Mouse (Mus musculus) mesoderm, embryonic 11.5 days (tissue): ENCODE measurements around the gene Pik3r1.

Experiments
- DNase-seq: peaks from one replicate; pipeline ENCODE4 v3.0.0-alpha.2; 2012; ENCODE audit warnings: low read depth, low spot score

Gene Pik3r1

DNA sequence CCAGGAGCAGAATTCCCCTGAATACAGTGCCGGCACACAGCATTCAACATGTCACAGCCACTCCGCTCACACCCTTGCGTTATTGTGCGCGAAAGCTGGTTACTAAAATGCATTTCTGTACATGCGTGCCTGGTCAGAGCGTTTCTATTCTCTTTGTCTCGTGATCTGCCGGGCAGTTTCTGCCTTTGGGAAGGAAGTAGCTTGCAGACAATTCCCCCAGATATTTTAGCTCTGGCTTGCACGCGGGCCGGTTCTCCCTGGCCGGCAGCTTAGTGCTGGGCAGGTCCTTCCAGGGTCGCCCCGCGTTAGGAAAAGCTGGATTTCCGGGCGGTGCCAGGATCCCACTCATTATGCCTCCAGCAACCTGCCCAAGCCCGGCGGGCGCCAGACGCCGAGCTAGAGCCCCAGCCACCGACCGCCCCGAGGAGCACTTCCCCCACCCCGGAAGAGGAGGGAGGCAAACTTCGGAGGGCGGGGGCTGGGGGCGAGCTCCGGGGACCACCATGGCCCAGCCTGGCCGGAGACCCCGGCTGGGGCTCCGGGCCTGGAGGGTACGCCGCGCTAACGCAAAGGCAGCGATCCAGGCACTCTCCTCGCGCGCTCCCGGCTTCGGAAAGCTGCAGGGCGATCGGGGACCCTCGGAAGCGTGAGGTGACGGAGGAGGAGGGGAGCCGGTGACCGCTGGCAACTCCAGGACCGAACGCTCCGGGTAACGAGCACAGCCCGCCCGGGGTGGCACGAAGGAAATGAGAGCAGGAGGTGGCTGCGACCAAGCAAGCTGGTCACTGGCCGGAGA is 806 bp downstream of the Pik3r1 start:
- DNase-seq, result peak; percentile 56

DNA sequence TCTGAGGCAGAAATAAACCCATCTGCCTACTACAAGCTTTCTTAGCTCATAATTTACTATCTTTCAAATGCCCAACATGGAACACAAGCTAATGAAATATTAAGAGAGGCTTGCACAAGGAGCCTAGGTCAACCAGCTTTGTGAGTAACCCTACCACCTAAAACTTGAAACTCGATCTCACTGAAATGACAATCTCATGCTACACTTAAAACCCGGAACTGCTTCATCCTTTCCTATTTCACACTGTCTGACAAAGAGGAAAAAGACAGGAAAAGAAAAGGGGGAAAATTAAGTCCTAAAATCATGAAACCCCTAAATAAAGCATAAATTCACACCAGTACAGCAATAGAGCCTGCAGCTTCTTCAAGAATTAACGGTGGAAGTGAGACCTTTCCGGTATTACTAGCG is 1.4 kb downstream of the Pik3r1 start:
- DNase-seq, result no peak

DNA sequence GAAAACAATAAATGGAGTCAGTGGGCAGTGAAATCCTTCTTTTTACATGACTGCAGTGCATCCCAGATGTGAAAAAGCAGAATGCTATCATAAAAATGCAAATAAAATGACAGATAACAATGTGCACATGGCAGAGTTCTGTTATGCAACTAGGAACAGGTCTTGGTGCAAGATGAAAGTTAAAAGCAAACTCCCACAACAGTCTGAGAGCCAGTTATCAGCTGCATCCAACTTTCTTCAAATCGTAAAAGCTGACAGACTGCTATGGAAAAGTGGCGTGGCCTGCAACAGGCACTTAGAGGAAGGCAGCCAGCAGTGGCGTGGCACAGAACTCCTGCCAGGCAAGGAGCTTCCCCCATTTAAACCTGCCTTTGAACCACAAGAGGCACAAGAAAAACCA is 2.0 kb downstream of the Pik3r1 start:
- no peak for DNase-seq

DNA sequence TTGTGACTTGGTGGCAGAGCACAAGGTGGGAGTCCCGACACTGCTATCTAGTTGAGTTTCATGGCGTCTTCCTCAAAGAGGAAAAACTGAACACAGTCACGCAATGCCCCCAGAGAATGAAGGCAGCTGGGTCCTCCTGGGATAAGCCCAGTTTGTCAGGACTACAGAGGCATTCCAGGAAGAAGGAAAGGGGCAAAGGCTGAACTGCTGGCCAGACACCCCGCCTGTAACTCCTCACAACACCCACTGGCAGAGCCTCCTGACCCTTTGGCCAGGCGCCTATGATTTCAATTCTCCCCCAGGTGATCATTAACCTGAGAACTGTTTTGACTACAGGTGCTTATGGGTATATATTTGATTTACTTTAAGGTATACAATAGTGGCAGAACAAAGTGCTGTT is 3.9 kb downstream of the Pik3r1 start:
- no peak for DNase-seq

DNA sequence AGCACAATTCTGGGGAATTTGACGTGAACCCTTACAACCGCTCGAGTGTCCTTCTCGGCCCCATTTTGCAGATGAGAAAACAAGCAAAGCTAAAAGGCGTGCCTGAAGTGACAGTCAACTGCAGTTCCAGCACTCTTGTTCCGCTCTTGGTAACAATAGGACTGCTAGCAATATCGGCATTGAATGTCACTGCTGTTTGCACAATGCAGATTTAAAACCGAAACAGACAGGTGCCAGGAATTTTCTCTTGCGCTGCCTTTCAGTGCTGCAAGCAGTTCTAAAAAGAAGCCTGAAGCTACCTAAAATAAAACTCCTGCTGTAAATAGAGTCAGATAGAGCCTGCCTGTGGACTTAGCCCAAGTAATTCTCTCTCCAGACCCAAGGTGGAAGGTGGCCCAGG is 4.3 kb downstream of the Pik3r1 start:
- no peak for DNase-seq

DNA sequence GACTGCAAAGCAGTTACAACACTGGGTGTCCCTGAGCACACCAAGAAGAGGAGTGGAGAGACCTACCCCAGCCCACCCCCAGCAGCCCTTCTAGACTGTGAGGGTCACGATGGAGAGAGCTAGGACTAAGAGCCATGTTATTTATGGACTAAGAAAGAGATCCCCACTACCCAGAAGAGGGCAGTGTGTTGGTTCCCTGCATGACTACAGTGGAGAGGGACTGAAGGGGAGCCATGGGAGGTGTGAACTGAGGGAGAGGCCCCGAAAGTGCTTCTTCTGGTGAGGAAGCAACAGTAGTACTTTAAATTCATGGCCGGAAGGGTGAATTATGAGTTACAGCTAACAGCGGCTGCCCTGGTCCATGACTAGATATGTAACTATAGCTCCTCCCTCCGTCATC is 4.9 kb downstream of the Pik3r1 start:
- DNase-seq, result no peak

DNA sequence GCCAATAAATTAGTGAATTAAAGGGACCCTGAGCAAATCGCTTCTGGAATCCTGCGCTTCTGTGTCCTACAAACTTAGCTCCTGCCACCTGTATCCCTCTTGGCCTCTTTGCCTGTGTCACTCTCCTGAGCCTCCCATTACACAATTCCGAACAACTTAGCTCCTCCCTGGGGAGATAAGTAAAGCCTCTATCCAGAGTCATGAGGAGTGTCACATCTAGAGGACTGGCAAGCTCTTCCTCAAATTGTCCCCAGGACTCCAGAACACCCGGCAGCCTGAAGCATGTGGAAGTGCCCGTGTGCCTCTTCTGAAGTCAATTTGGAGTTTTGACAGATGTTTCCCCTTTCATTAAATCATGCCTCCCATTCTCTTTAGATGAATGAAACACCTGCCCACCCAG is 6.4 kb downstream of the Pik3r1 start:
- DNase-seq, result no peak

DNA sequence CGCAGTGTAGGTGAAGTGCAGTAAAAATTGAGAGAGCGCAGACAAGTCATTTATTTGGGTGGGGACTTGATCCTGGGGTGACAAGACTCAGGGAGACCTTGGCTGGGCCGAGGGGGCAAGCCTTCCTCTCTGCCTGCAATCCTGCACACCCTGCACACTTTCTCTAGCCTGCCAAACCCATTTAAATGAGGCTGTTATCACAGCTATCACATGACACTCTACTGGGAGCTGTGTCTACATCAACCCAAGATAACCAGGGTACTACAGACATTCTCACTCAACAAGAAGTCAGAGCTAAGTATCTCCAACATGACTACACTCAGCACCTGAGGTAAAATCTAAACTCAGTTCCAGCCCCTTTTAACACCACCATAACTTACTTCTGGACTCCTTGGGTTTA is 7.1 kb downstream of the Pik3r1 start:
- DNase-seq, result no peak

DNA sequence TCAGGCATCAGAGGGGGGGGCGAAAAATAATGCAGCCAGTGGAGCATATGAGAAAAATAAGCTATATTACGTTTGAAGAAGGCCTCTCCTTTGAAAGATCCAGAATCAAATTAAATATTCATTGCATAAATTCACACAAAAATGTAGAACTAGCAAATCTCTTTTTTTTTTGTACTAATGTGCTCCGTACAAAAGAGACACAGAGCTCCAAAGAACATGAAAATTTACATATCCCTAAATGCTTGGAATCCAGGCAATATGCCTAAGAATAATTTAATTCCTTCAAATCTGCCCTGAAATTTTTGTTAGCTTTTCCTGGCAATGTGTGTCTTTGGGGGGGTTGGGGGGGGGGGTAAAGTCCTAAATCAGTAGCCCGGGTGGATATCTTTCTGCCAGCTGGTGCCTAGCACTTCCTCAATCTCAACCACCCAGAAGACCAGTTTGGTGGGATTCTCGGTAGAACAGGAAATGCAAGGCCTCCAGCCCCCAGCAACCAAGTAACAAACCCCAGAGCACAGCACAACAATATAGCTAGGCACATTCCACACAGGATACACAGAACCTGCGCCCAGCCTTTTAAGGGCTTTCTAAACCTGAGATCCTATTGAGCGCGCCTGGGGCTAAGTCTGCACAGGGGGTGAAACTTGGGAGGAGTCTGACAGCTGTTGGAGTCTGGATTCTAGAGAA is 7.9 kb downstream of the Pik3r1 start:
- DNase-seq, result peak; percentile 48

DNA sequence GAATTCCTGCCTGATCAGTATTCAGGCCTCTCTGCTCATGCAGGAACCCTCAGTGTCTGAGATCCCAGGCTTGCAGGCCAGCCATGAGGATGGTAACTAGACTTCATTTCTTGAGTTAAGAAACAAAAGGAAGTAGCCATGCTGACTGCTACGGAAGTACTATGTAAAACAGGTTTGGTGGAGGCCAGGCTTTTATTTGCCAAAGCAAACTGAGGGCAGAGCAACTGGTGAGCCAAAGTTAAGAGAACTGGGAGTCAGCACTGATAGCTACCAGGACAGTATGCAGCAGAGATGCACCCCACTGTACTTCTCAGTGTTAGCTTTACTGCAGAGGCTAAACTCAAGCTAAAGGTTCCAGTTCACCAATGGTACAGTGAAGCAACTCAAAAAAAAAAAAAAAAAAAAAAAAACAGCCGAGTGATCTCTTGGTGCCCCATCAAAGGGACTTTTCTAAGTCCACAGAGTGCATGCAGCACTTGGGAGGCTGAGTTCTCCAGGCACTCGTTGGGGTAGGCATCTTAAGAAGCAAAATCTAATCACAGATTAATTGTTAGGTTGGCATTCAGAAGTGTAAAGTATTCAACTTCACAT is 8.6 kb downstream of the Pik3r1 start:
- DNase-seq, result no peak

DNA sequence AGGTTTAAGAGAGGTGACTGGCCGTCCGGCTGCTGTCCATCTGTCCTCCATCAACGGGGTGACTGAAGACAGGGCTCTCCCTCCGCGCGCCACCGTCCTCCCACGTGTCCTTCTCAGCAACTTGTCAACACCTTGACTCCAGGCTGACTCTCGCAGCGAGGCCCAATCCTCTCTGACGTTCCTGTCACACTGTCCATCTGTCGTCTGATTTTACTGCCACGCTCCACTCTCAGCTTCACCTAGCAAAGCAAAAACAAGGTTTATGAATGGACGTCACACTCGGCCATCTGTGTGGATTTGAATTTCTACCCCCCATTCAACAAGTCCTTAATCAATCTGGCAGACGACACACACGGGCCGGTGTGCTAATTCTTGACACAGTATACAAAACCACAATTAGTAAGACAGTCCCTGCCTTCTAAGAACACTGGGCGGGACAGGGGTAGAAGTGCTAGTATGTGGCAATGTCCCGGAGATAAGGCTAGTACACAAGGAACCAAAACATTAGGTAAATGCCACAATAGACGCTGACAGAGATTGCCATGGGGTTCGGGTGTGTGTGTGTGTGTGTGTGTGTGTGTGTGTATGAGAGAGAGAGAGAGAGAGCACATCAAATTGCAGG is 10.1 kb downstream of the Pik3r1 start:
- no peak for DNase-seq

DNA sequence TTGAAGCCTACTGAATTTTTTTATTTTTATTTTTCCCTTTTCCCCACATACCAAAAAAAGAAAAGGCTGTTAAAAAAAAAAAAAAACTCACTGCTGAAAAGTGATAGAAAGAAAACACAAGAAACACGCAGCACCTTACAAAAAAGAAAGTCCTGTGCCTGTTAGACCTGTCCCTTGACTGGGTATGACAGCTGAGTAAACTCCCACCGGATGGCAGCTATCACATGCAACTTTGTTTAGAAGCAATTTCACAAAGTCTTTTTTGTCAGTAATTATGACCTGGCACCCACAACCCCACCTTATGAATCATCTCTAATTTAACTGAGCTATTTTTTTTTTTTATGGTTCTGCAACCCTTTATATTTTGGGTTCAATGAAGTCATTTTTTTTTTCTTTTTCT is 12.8 kb downstream of the Pik3r1 start:
- DNase-seq, result no peak

DNA sequence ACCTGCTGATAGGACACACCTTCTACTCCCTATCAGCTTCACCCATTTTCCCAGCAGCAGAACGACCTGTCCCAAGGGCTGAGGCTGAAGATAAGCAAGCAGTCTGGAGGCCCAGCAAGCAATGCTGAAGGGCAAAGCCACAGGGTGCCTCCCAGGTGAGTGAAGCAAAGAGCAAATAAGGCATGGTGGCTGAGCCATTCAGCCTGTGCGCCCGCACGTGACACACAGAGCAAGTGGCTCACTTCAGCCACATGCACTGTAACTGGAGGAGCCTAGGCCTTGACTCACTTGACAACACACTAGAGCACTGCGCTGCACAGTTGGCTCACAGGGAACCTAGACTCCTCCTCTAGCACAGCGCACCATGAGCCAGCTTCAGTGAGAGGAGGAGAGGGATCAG is 14.4 kb downstream of the Pik3r1 start:
- DNase-seq, result no peak

DNA sequence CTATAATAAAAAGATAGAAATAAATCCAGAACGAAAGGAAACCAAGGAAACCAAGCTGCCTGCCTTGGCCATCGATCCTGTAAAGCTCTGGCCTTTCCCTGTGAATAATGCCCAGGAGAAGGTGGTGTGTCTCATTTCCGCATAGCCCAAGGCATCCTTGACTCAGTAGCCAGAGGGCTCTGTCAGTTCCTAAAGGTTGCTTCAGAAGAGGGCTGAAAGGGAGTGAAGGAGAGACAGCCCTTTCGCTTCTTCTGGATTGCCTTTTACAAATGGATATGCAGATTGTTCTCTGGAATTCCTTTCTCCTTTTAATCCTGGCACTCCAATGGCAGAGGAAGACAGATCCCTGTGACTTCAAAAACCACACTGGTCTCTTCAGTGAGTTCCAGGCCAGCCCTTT is 16.2 kb downstream of the Pik3r1 start:
- DNase-seq, result no peak

DNA sequence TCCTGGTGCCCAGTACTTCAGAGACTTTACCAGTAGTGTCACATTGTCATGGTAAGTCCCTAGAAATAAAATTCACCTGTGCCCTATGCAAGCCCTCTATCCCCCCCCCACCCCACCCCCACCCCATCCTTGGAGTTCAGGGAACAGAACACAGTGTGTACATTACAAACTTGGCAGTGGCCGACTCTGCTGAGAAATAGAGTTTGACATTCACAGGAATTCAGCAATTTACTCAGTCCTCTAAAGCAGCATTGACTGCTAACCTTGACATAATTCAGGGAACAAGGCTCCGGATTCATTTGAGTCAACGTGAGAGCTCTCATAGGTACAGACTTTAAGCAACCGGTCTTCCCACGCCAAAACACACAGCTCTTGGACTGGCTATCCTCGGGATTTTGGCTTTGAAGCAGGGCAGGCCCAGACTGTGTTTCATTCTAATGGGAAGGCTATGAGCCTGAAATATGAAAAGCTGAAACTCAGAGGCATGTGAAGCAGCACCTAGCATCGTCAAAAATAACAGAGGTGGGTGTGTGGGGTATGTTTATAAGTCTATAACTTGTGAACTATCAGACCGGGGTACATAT is 21.9 kb downstream of the Pik3r1 start:
- no peak for DNase-seq

DNA sequence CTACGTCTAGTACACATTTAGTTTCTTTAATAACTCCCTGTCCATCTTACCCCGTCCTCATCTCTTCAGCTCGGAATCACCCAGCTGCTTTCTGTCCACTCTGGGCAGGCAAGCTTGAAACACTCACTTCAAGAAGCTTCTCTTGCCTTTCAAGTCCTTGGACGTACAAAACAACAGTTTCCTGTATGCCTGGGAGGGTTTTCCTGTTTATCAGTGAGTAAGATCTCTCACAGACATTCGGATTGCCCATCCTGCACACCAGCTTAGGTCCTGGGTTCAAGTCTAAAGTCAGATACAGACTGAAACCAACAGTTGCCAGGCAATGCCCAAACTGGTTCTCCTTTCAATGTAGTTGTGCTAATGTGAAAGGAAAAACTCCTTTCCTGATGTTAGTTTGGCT is 23.1 kb downstream of the Pik3r1 start:
- no peak for DNase-seq

DNA sequence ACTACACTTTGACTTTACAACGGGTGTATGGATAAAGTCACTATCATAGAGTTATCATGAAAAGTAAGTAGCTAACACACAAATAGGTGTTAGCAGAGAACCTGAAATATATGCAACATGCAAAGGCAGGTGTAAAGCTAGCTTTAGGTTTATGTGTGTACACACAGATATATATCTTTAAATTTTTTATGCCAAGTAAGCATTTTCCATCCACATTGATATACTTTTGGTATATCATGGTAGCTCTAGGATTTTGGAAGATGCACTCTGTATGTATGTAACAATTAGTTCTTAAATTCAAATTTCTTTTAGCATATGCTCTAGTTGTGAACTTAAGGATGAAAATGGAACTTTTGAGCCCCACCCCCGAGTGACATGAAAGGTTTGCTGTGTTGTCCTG is 24.0 kb downstream of the Pik3r1 start:
- no peak for DNase-seq

DNA sequence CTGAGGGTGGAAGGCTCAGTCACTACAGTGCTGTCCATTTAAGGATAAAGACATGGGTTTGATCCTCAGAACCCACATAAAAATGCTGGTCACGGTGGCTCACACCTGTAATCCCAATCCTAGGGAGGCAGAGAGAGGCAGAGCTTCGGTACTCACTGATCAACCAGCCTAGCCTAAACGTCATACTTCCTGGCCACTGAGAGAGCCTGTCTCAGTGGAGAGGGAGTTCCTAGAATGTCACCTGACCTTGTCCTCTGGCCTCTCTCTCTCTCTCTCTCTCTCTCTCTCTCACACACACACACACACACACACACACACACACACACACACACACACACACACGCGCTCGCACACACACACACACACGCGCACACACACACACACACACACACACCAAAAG is 24.8 kb downstream of the Pik3r1 start:
- no peak for DNase-seq

DNA sequence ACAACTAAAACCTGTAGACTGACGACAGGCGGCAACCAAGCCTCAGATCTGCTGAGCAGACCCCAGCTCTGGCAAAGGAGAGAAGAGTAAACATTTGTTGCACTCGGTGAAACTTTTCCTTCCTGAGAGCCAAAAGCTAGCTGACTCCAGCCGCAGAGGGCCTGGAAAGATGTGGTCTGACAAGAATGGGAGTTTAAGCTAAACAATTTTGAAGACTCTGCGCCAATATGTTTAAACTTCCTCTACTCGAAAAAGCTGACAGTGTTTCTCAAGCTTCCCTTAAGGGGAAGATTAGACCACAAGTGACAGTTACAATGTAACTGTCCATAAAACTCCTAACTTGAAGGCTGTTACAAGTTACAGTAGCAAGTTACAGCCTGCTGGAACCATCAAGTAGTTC is 25.4 kb downstream of the Pik3r1 start:
- no peak for DNase-seq

DNA sequence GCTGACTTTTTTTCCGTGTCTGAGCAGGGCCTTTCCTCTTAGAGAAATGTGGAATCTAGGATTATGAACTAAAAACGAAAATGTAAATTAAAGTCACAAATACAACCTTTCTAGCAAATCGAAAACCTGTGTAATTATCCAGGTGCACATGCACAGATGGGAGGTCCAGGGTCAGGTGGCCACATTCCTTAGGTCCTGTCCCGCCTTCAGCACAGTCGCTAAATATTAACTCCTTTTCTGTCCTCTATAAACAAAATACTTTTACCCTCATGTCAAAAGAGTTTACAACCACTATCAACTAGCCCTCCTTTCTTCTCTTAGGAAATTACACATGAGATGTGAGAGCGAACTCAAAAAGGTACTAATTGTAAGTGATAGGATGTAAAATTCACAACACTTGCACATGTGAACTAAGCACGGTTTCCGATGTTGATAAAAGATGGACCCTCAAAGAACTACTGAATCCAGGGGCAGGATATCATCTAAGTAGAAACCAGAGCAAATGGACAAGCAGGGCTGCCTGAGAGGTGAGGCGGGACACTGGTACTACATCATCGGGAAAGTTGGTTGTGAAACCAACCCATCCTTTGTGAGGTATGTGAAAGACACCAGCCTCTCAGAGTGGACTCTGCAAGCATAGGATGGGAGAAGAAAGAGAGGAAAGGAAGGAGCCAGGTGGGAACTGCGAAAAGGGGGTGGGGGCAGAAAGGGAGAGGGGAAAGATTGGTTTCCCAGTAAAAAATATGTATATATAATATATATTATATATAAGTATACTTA is 26.3 kb downstream of the Pik3r1 start:
- DNase-seq, result no peak

DNA sequence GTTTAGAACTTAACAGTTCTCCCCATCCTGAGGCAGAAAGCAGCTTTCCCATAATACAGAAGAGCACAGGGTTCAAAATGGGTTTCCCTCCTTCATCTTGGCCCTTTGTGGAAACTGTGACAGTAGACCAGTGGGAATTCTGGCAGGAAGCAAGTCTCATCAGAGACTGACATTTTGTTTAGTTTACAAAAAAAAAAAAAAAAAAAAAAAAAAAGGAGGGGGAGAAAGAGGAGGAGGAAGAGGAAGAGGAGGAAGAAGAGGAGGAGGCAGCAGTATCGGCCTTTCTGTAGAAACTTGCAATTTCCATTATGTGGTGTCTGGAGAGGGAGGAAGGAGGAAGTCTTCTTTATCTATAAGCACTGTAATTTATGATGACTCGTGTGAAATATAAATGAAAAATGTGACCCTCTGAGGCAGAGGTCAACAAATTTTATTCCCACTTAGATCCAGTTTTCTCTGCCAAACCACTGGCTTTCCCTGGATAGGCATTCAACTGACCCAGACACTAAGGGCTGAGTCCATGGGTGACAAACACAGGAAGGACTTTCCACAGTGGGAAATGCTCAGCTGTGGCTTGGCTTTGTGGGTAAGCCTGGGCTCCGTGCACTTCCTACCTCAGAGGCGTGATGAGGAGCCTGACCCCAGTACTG is 28.2 kb downstream of the Pik3r1 start:
- no peak for DNase-seq
